In the genomic region with DNA sequence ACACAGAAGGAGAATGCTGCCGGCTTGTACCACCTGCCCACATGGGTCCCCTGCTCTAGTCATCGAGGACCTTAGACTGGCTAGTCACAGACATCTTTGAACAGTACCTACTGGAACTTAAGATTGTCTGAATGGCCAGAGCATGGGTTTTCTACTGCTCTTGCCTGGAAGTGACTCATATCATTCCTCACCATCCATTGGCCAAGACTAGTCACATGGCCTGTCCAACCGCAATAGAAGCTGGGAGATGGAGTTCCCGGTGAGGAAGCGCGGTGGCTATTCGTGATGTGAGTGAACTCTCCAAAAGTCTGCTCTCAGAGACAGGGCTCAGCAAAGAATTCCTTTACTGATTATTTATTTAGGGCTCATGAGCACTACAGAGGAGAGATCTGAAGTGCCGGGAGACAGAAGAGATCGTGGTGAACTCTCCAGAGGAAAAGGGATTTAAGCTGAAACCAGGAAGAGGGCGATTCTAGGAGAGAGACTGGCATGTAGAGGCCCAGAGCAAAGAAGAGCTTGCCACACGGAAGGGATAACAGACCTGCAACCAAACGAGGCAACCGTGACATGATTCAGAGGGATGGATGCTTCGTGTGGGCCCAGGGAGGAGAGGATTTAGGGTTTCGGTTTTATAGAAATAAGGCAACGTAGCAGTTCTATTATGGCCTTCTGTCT, we compare ENCODE assay signal across 8 mouse cellular contexts. TPM values are rescaled to one million over a fixed set of nuclear protein-coding genes. Genes with fewer than 3 reads are reported as not detected.
A peak's percentile ranks its signal among the peaks of the same experiment; 100 is the strongest.
DNase-seq lines count a peak whose midpoint lies in the region; ATAC-seq and TF ChIP-seq lines count a peak whose summit lies in the region.

No protein-coding gene starts in this region.

- no peak for TF ChIP-seq EP300 in MEL (IDR thresholded peaks at IDR 0.05; ENCODE audit: low read depth in 1 of 2, low read length in 2 of 2)

- no peaks in the 10 kb centered on the region for H3K27me3 ChIP-seq in MEL (ENCODE audit: control insufficient read depth in 1 of 2, insufficient read depth in 2 of 2, low read length in 2 of 2)
- H3K27me3 ChIP-seq in forebrain, embryonic 14.5 days (replicated peaks; ENCODE audit: control insufficient read depth, insufficient read depth, low read length), result no peaks in the 10 kb centered on the region
- H3K27me3 ChIP-seq in liver, embryonic 16.5 days (ENCODE audit: control insufficient read depth, insufficient read depth, low read depth, low read length), result no peaks in the 10 kb centered on the region
- H3K27me3 ChIP-seq in neural tube, embryonic 12.5 days (replicated peaks), result no peaks in the 10 kb centered on the region
- H3K27me3 ChIP-seq in testis, adult 2 months (ENCODE audit: control insufficient read depth, insufficient read depth, low read length), result no peaks in the 10 kb centered on the region

- H3K9ac ChIP-seq in MEL (ENCODE audit: control insufficient read depth, low read depth, low read length, poor library complexity, severe bottlenecking), result peak overlapping the region; percentile 73
- H3K9ac ChIP-seq in forebrain, embryonic 14.5 days (ENCODE audit: low read length), result peak overlapping the region; percentile 72
- H3K9ac ChIP-seq in liver, embryonic 16.5 days (ENCODE audit: low read depth, low read length), result peak overlapping the region; percentile 63
- H3K9ac ChIP-seq in neural tube, embryonic 12.5 days, result peak overlapping the region; percentile 64

- peaks cover 0 to 12% of the 10 kb centered on the region in 2 experiments; a peak in 2 of 4 replicates for H3K4me1 ChIP-seq in MEL (ENCODE audit: control insufficient read depth in 1 of 2, insufficient read depth in 2 of 2, low read length in 2 of 2)
- peaks cover 10% of the 10 kb centered on the region for H3K4me1 ChIP-seq in forebrain, embryonic 14.5 days (ENCODE audit: control insufficient read depth, insufficient read depth, low read length)
- peaks cover 25% of the 10 kb centered on the region for H3K4me1 ChIP-seq in liver, embryonic 16.5 days (ENCODE audit: control insufficient read depth, low read depth, low read length)
- peaks cover 19% of the 10 kb centered on the region for H3K4me1 ChIP-seq in neural tube, embryonic 12.5 days
- H3K4me1 ChIP-seq in testis, adult 2 months (ENCODE audit: control insufficient read depth, insufficient read depth, low read length), result peaks cover 14% of the 10 kb centered on the region

- peak; percentile 60 to 90; a peak in 3 of 4 replicates for TF ChIP-seq POLR2A in MEL (IDR thresholded peaks at IDR 0.05; ENCODE audit: control insufficient read depth in 1 of 2, insufficient read depth in 1 of 2, low read depth in 1 of 2, low read length in 2 of 2, poor library complexity in 1 of 2)
- peak; percentile 65 for TF ChIP-seq POLR2A in testis, adult 2 months (IDR thresholded peaks at IDR 0.05; ENCODE audit: control insufficient read depth, low read depth, low read length)

- peak overlapping the region; percentile 67 for H3K4me2 ChIP-seq in forebrain, embryonic 14.5 days (ENCODE audit: low read length)
- peak overlapping the region; percentile 57 for H3K4me2 ChIP-seq in liver, embryonic 16.5 days (ENCODE audit: low read depth, low read length)
- H3K4me2 ChIP-seq in neural tube, embryonic 12.5 days (replicated peaks), result peak overlapping the region; percentile 68

- TF ChIP-seq RAD21 in MEL (IDR thresholded peaks at IDR 0.05; ENCODE audit: low read depth, low read length), result no peak

- peak overlapping the region; percentile 27 for H3K27ac ChIP-seq in MEL (ENCODE audit: control insufficient read depth, low read depth, low read length)
- H3K27ac ChIP-seq in forebrain, embryonic 14.5 days (ENCODE audit: low read depth, low read length), result peak overlapping the region; percentile 39; the same call in 1 of the 2 replicates
- H3K27ac ChIP-seq in liver, embryonic 16.5 days (ENCODE audit: low read length), result no peak overlapping the region
- no peak overlapping the region for H3K27ac ChIP-seq in neural tube, embryonic 12.5 days
- peak overlapping the region; percentile 32; the same call in 1 of the 2 replicates for H3K27ac ChIP-seq in testis, adult 2 months (ENCODE audit: control insufficient read depth, insufficient read depth, low read depth, low read length)

- intact Hi-C loops in heart, postnatal 14 days (cut with DNase I), result no loop called here

- H3K4me3 ChIP-seq in MEL (ENCODE audit: control insufficient read depth in 1 of 2, insufficient read depth in 1 of 2, low read depth in 2 of 2, low read length in 2 of 2), result peak overlapping the region; percentile 74 to 85
- peak overlapping the region; percentile 46 for H3K4me3 ChIP-seq in forebrain, embryonic 14.5 days (ENCODE audit: low read depth, low read length)
- peak overlapping the region; percentile 59 for H3K4me3 ChIP-seq in liver, embryonic 16.5 days (ENCODE audit: low read depth, low read length)
- peak overlapping the region; percentile 39 for H3K4me3 ChIP-seq in neural tube, embryonic 12.5 days
- H3K4me3 ChIP-seq in testis, adult 2 months (ENCODE audit: control insufficient read depth, low read depth, low read length), result peak overlapping the region; percentile 70

- DNase-seq in MEL (ENCODE audit: low read depth, low spot score), result peak; percentile 96
- DNase-seq in cerebellum, adult 11 months, result peak; percentile 68
- DNase-seq in forebrain, embryonic 14.5 days (ENCODE audit: low spot score), result peak; percentile 95
- DNase-seq in heart, postnatal 14 days, result peak; percentile 70 to 79
- peak; percentile 91 for DNase-seq in large intestine, adult 2 months (ENCODE audit: low read depth, low spot score)

- peak; percentile 93 for ATAC-seq in forebrain, embryonic 14.5 days
- peak; percentile 80 for ATAC-seq in liver, embryonic 16.5 days (ENCODE audit: low read depth)
- peak; percentile 85 for ATAC-seq in neural tube, embryonic 12.5 days (ENCODE audit: low FRiP score, low read depth)

- H3K9me3 ChIP-seq in MEL (replicated peaks; ENCODE audit: insufficient read depth, low read length), result no peaks in the 10 kb centered on the region
- H3K9me3 ChIP-seq in forebrain, embryonic 14.5 days (replicated peaks; ENCODE audit: control insufficient read depth, low read length), result no peaks in the 10 kb centered on the region
- H3K9me3 ChIP-seq in liver, embryonic 16.5 days (replicated peaks; ENCODE audit: control insufficient read depth, low read length), result no peaks in the 10 kb centered on the region
- no peaks in the 10 kb centered on the region for H3K9me3 ChIP-seq in neural tube, embryonic 12.5 days

- TF ChIP-seq CTCF in MEL (IDR thresholded peaks at IDR 0.05 in 2 of 3, conservative IDR thresholded peaks at IDR 0.05 in 1 of 3; ENCODE audit: control insufficient read depth in 1 of 3, insufficient read depth in 1 of 3, low read depth in 2 of 3, low read length in 3 of 3, poor library complexity in 1 of 3, severe bottlenecking in 1 of 3), result no peak
- no peak for TF ChIP-seq CTCF in testis, adult 2 months (IDR thresholded peaks at IDR 0.05; ENCODE audit: control insufficient read depth, insufficient read depth, insufficient replicate concordance, low read depth, low read length)

- peaks cover 0 to 3% of the 10 kb centered on the region in 2 experiments; a peak in 2 of 4 replicates for H3K36me3 ChIP-seq in MEL (ENCODE audit: control insufficient read depth in 1 of 2, insufficient read depth in 2 of 2, low read length in 2 of 2)
- H3K36me3 ChIP-seq in forebrain, embryonic 14.5 days (ENCODE audit: control insufficient read depth, insufficient read depth, low read length), result no peaks in the 10 kb centered on the region
- no peaks in the 10 kb centered on the region for H3K36me3 ChIP-seq in liver, embryonic 16.5 days (ENCODE audit: control insufficient read depth, insufficient read depth)
- no peaks in the 10 kb centered on the region for H3K36me3 ChIP-seq in neural tube, embryonic 12.5 days
- no peaks in the 10 kb centered on the region for H3K36me3 ChIP-seq in testis, adult 2 months (ENCODE audit: control insufficient read depth, insufficient read depth, low read length)

- no peaks in the 10 kb centered on the region; the same call in 1 of the 2 replicates for H3K79me2 ChIP-seq in MEL (ENCODE audit: control insufficient read depth, insufficient read depth, low read length, poor library complexity)

- 15% methylated on average over 16 of the region's 16 CpGs for WGBS in forebrain, embryonic 14.5 days
- WGBS in large intestine, adult 2 months, result 5% methylated on average over 16 of the region's 16 CpGs
- WGBS in liver, embryonic 16.5 days (ENCODE audit: insufficient replicate concordance), result 12% methylated on average over 16 of the region's 16 CpGs
- WGBS in neural tube, embryonic 12.5 days, result 18% methylated on average over 16 of the region's 16 CpGs

TF ChIP-seq in MEL, 35 proteins besides CTCF, POLR2A, EP300 and RAD21 (continues in another document):
- peak; percentile 89; the same call in 1 of the 2 replicates for TF ChIP-seq KAT2A (conservative IDR thresholded peaks at IDR 0.05; ENCODE audit: low read depth, low read length)
- no peak for TF ChIP-seq MAFK (IDR thresholded peaks at IDR 0.05; ENCODE audit: borderline replicate concordance, low read depth, low read length)
- TF ChIP-seq CHD1 (IDR thresholded peaks at IDR 0.05; ENCODE audit: low read depth, low read length), result no peak
- no peak for TF ChIP-seq SMC3 (IDR thresholded peaks at IDR 0.05; ENCODE audit: low read depth, low read length)
- TF ChIP-seq ZNF384 (IDR thresholded peaks at IDR 0.05; ENCODE audit: low read depth, low read length), result no peak
- TF ChIP-seq TAL1 (IDR thresholded peaks at IDR 0.05; ENCODE audit: low read length), result no peak

RNA-seq across cellular contexts. Expression of gene Zfp362, which starts 5.7 kb away (rescaled TPM):
- 2.4 and 2.7 TPM in 2 replicates for total RNA-seq in MEL (2012; rRNA removed)
- polyA plus RNA-seq in MEL (2012; ENCODE audit: insufficient read depth in 1 of 2, insufficient read length in 2 of 2, low read depth in 1 of 2, low replicate concordance in 2 of 2, missing spikeins in 1 of 2), result 10 to 100 TPM in 1 of 2 experiments, not detected in 1; 30.1 TPM
- polyA plus RNA-seq in forebrain, embryonic 14.5 days (2014; fragmentation: Nextera tagmentation; extraction: Ambion mirVana), result 26.1 and 31.3 TPM in 2 replicates
- total RNA-seq in heart, postnatal 14 days (2021), result 10 to 100 TPM; 16.3 to 17.7 TPM
- 11.7 and 13.6 TPM in 2 replicates for polyA plus RNA-seq in large intestine, adult 2 months (2012; rRNA removed)
- polyA plus RNA-seq in liver, embryonic 16.5 days (2015; fragmentation: Nextera tagmentation; extraction: Ambion mirVana), result 4.8 and 5.2 TPM in 2 replicates
- 45.5 and 51.3 TPM in 2 replicates for polyA plus RNA-seq in neural tube, embryonic 12.5 days (2016; fragmentation: Nextera tagmentation; extraction: Ambion mirVana)
- polyA plus RNA-seq in testis, adult 2 months (2012; rRNA removed), result 16.0 and 16.5 TPM in 2 replicates

RNA-seq across cellular contexts. Expression of gene A3galt2, which starts 56.4 kb away (rescaled TPM):
- total RNA-seq in MEL (2012; rRNA removed), result not detected in 2 replicates
- polyA plus RNA-seq in MEL (2012; ENCODE audit: insufficient read depth in 1 of 2, insufficient read length in 2 of 2, low read depth in 1 of 2, low replicate concordance in 2 of 2, missing spikeins in 1 of 2), result under 1 TPM in 1 of 2 experiments, not detected in 1; 0.06 TPM
- 0.27 and 0.38 TPM in 2 replicates for polyA plus RNA-seq in forebrain, embryonic 14.5 days (2014; fragmentation: Nextera tagmentation; extraction: Ambion mirVana)
- total RNA-seq in heart, postnatal 14 days (2021), result under 1 TPM; 0.20 to 0.33 TPM
- 0.04 and 0.15 TPM in 2 replicates for polyA plus RNA-seq in large intestine, adult 2 months (2012; rRNA removed)
- polyA plus RNA-seq in liver, embryonic 16.5 days (2015; fragmentation: Nextera tagmentation; extraction: Ambion mirVana), result 0.02 TPM in 1 of 2 replicates, not detected in the other
- 0.46 and 0.54 TPM in 2 replicates for polyA plus RNA-seq in neural tube, embryonic 12.5 days (2016; fragmentation: Nextera tagmentation; extraction: Ambion mirVana)
- polyA plus RNA-seq in testis, adult 2 months (2012; rRNA removed), result 0.06 and 0.07 TPM in 2 replicates

Comparison
In these comparisons a context has a peak if more than half of its experiments do, and no peak if none do; other contexts are left out.
1. H3K27ac ChIP-seq: peak in MEL (single experiment), forebrain, embryonic 14.5 days (single experiment) and testis, adult 2 months (single experiment); none in liver, embryonic 16.5 days (single experiment) and neural tube, embryonic 12.5 days (single experiment).
2. Peak in every context shown above with its lines, with median percentiles within 50 percentile points of each other: DNase-seq, H3K4me3 ChIP-seq, H3K9ac ChIP-seq, ATAC-seq and H3K4me2 ChIP-seq.